Mouse (Mus musculus) myocyte (in vitro differentiated cells): ENCODE data around the gene B2m.

Source experiments
- MAX ChIP-seq: IDR thresholded peaks from one replicate; pipeline ENCODE4 v1.6.1; 2011; ENCODE audit warnings: low read depth, mild to moderate bottlenecking, control low read depth
- TCF12 ChIP-seq: IDR thresholded peaks from one replicate; pipeline ENCODE4 v1.6.1; 2011; ENCODE audit warnings: mild to moderate bottlenecking, control low read depth; ENCODE audit not compliant: poor library complexity, insufficient read depth, severe bottlenecking
- TCF3 ChIP-seq: IDR thresholded peaks from one replicate; pipeline ENCODE4 v1.6.1; 2011; ENCODE audit warnings: low read depth, control low read depth; ENCODE audit not compliant: insufficient read length

- no peak for TF ChIP-seq TCF3
- no peak for TF ChIP-seq TCF12
- TF ChIP-seq MAX: no peak
Observed at GRCm38 (mm10) chr2:122137839-122138465, 9.5 kb upstream of the B2m start.
